Mouse (Mus musculus) midbrain, embryonic 16.5 days (tissue): ENCODE results near the gene Olfr975. TPM values are rescaled to one million over a fixed set of nuclear protein-coding genes. Genes with fewer than 3 reads are reported as not detected.
"Not testable (repeated sequence)": the region's sequence is repeated elsewhere in the genome, so short reads cannot be mapped to it uniquely, and the experiment has no call there.

Source experiments
- ATAC-seq: fragments of 200-750 bp; cut with Nextera tagmentation; 2 replicates; pipeline ENCODE4 v1.8.0; 2017; ENCODE audit warnings: moderate TSS enrichment
- H3K27ac ChIP-seq: fragments of 300-500 bp; sonication (generic); 2 replicates; pipeline ENCODE4 v1.5.1; 2014; ENCODE audit warnings: mild to moderate bottlenecking, low read length, mixed read lengths
- H3K27me3 ChIP-seq: fragments of 300-500 bp; sonication (generic); 2 replicates; pipeline ENCODE4 v1.6.1; 2014; ENCODE audit warnings: low read depth, low read length, mixed read lengths; ENCODE audit not compliant: control insufficient read depth, insufficient read depth
- H3K36me3 ChIP-seq: fragments of 300-500 bp; sonication (generic); 2 replicates; pipeline ENCODE4 v1.6.1; 2014; ENCODE audit warnings: mild to moderate bottlenecking, low read length, moderate library complexity, mixed read lengths; ENCODE audit not compliant: control insufficient read depth, insufficient read depth
- H3K4me1 ChIP-seq: fragments of 300-500 bp; sonication (generic); 2 replicates; pipeline ENCODE4 v1.6.1; 2014; ENCODE audit warnings: mild to moderate bottlenecking, low read length, mixed read lengths; ENCODE audit not compliant: control insufficient read depth, insufficient read depth
- H3K4me2 ChIP-seq: fragments of 300-500 bp; sonication (generic); 2 replicates; pipeline ENCODE4 v1.6.1; 2014; ENCODE audit warnings: mild to moderate bottlenecking, low read length, mixed read lengths
- H3K4me3 ChIP-seq: fragments of 300-500 bp; sonication (generic); 2 replicates; pipeline ENCODE4 v1.5.1; 2014; ENCODE audit warnings: low read depth, mild to moderate bottlenecking, low read length, moderate library complexity, mixed read lengths
- H3K9ac ChIP-seq: fragments of 300-500 bp; sonication (generic); 2 replicates; pipeline ENCODE4 v1.6.1; 2014; ENCODE audit warnings: low read depth, low read length, mixed read lengths
- H3K9me3 ChIP-seq: fragments of 300-500 bp; sonication (generic); replicated peaks from 2 replicates; pipeline ENCODE4 v1.6.1; 2014; ENCODE audit warnings: mild to moderate bottlenecking, low read length, mixed read lengths; ENCODE audit not compliant: control insufficient read depth, poor library complexity, severe bottlenecking
- WGBS: fragments of 180-500 bp; shearing (Covaris S2); extraction: QIAGEN DNeasy Blood & Tissue Kit; methylation state at CpG from one replicate; pipeline ENCODE4 v1.1.7; 2014; 5-methylcytosine and 5-hydroxymethylcytosine counted together
- polyA plus RNA-seq: library from polyadenylated mRNA; unstranded; fragments of >200 nt; fragmentation: Nextera tagmentation; extraction: Ambion mirVana; gene quantifications from 2 replicates; pipeline ENCODE4 v1.2.1, GENCODE M21; 2015

Gene Olfr975
- not detected in 2 replicates for polyA plus RNA-seq

DNA sequence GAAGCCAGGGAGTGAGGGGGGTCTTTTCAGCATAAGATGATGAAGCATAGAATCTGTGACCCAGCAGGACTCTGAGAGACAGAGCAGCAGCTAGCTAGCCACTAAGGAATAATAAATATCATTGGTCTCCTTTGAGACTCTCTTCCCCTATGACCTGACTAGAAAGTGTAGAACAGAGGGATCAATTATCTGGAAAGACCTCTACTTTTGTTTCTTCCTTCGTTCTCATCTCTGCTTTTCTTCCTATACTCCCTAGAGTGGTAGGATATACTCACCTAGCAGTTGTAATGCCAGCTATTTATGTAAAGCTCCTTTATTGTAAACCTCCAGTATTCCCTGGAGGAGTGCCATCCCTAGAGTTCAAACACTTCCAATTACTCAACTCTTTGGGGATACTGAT, at the start of gene Olfr975:
Gene Olfr975 (minus strand): TSS at position 101 of the 400 bp plus-strand sequence.
- no peaks in the 10 kb centered on the region for H3K4me1 ChIP-seq
- H3K27ac ChIP-seq: no peak within 1 kb of the TSS
- 59% methylated on average over 1 of the region's 1 CpGs for whole genome bisulfite sequencing
- H3K9me3 ChIP-seq: no peaks in the 10 kb centered on the region
- H3K4me2 ChIP-seq: no peak within 1 kb of the TSS
- H3K27me3 ChIP-seq: no peaks in the 10 kb centered on the region
- no peak for ATAC-seq
- H3K36me3 ChIP-seq: no peaks in the 10 kb centered on the region
- H3K4me3 ChIP-seq: no peak within 1 kb of the TSS
- no peak within 1 kb of the TSS for H3K9ac ChIP-seq

DNA sequence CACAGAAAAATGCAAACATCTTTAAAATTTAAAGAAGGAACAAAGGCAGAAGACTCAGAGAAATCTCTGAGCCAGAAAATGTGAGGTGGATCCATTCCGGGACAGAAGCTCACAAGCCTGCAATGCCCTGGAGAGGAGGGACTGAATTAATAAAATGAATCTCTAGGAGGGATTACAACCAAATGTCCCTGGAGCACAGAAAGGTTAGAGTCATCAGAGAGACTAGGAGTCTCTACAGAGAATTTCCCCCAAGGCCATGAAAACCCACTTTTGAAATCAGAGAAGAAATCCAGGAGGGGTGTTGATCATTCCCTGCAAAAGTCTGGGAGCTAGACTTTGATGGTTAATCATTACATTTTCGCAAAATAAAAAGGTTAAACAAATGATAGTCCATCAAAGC, 40.0 kb upstream of the Olfr975 start, which contains the start of gene Olfr978:
Gene Olfr978 (plus strand): TSS at position 301 of the 400 bp plus-strand sequence.
- Histone ChIP-seq H3K4me3 (no peak within 1 kb of the TSS), H3K4me1 (no peaks in the 10 kb centered on the region), H3K4me2 (no peak within 1 kb of the TSS), H3K9ac (no peak within 1 kb of the TSS), H3K27me3 (no peaks in the 10 kb centered on the region), H3K36me3 (no peaks in the 10 kb centered on the region), H3K27ac (no peak within 1 kb of the TSS), H3K9me3 (no peaks in the 10 kb centered on the region)
- WGBS: 80% methylated on average over 2 of the region's 2 CpGs
- ATAC-seq: no peak

DNA sequence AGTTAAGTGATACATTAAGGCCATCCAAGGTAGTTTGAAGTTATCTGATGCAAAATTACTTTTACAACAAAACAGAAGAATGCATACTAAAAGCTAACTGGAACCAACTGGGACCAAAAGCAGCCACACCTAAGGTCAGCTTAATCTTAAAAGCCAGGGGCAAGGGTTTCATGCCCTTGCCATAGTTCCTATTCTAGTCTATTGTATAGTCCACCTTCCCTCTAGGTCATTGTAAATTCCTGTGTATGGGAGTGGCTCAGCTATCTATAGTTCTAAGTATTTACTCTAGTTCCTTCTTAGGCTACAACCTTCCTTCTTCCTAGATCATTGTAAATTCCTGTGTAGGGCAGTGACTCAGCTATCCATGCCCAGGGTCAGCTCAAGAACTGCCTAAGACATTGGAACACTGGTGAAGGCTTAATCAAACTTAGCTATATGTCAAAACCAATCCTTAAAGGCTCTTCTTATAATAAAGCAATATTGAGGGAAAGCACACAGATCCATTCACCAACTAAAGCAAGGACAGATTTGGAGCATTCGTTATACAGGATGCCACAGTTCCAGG, 24.8 kb upstream of the Olfr975 start:
- H3K4me1 ChIP-seq, ATAC-seq, H3K27ac ChIP-seq, H3K9ac ChIP-seq, H3K27me3 ChIP-seq, H3K9me3 ChIP-seq, H3K4me3 ChIP-seq, H3K4me2 ChIP-seq, H3K36me3 ChIP-seq: not testable (repeated sequence)
- 95% methylated on average over 1 of the region's 1 CpGs for WGBS

DNA sequence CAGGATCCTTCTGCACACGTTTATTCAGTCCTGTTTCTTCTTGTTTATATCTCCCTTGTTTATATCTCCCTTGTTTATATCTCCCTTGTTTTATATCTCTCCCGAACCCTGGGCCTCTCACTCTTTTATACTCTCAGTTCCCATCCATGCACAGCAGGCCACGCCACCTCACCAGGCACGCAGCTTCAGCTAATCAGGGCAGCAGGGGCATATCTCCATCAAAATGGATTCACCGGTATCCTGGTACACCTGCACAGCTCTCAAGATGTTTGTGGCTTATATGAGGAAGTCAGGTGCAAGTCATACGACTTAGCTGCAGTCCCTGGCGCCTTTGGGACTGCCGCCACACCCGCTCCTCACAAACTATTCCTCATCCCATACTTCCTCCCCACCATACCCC, 9.2 kb upstream of the Olfr975 start, which contains the start of gene Olfr976:
Gene Olfr976 (minus strand): TSS at position 101 of the 400 bp plus-strand sequence.
- not testable (repeated sequence) for H3K4me2 ChIP-seq, H3K27ac ChIP-seq, H3K4me3 ChIP-seq, H3K36me3 ChIP-seq, ATAC-seq, H3K9me3 ChIP-seq, H3K9ac ChIP-seq, H3K27me3 ChIP-seq, H3K4me1 ChIP-seq
- WGBS: 88% methylated on average over 6 of the region's 9 CpGs

DNA sequence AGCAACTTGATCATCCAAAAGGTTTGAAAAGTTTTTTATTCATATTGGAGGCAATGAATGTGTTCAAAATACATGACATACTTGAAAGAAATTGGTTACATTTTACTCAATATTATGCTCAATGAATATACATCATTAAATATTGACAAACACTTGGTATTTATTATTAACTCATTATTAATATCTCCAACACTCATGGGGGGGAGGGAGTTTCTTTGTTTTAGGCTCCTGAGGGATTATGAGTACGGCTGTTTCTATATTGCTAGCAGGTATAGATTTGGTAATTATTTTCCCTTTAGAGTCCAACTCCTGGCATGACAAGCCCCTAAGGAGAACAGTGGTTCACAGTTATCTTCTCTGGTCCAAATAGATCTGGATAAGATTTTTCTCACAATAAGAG, 14.6 kb downstream of the Olfr975 start, which contains the start of gene Olfr974:
Gene Olfr974 (plus strand): TSS at position 301 of the 400 bp plus-strand sequence.
- H3K27me3 ChIP-seq: no peaks in the 10 kb centered on the region
- H3K9me3 ChIP-seq: no peaks in the 10 kb centered on the region
- H3K4me3 ChIP-seq: no peak within 1 kb of the TSS
- no peak within 1 kb of the TSS for H3K27ac ChIP-seq
- no peak within 1 kb of the TSS for H3K4me2 ChIP-seq
- no peak for ATAC-seq
- no peaks in the 10 kb centered on the region for H3K36me3 ChIP-seq
- H3K4me1 ChIP-seq: no peaks in the 10 kb centered on the region
- no peak within 1 kb of the TSS for H3K9ac ChIP-seq
- WGBS: 73% methylated on average over 1 of the region's 1 CpGs

DNA sequence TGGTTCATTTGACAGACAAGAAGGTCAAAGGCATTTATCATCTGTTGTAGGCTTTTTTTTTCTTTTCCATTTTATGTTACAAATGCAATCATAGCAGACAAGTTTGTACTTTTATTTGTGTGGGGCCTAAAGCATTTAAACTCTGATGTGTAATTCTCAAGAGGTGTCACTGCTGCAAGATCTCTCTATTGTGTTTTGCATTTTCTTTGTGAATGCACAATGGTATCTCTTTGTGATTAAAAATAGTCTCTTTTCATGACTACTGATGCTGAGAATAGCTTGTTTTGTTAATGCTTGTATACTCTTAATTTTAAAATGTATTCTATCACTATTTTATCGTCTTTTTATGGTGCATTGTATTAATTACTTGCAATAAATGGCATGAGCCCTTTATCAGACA, 23.0 kb downstream of the Olfr975 start:
- not testable (repeated sequence) for H3K9ac ChIP-seq, H3K4me2 ChIP-seq, H3K4me3 ChIP-seq, H3K27me3 ChIP-seq, H3K27ac ChIP-seq, H3K9me3 ChIP-seq, H3K36me3 ChIP-seq, H3K4me1 ChIP-seq
- ATAC-seq: peak; percentile 44; the same call in 1 of the 2 replicates
- WGBS: 40% methylated on average over 1 of the region's 1 CpGs

DNA sequence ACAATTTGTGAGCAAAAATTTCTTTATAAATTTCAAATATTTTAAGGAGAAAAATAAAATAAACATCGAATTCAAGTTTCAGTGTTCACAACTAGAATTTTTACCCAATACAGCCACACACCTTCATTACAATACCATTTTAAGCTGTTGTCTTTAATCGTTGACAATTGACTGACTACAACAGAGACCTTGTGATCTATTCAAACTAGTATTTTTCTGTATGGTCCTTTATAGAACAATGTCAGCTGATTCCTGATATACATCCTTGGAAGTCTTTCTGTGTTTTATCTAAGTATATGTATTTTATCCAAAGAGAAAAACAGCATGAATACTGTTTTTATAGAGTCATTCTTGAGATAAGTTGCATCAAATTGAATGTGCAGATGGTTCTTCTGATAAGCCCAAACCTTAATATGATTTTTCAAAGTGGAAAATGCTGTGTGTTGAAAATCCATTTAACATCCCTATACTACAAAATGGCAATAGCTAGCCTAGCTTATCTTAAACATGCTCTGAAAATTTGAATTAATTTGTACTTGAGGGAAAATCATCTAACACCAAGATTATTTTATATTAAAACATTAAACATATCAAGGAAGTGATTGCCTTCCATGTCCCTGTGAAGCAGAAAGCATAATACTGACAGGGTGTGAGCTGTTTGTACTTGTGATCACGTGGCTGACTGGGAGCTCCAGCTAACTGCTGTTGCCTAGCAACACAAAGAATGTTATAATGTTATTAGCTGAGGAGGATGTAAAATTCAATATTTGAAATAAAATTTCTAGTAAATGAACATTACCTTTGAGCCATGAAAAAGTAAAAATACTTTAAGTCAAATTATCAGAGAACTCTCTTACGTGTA, 23.6 kb downstream of the Olfr975 start:
- ATAC-seq: peak; percentile 98
- not testable (repeated sequence) for H3K27ac ChIP-seq, H3K4me1 ChIP-seq, H3K9ac ChIP-seq, H3K36me3 ChIP-seq, H3K4me3 ChIP-seq, H3K9me3 ChIP-seq, H3K4me2 ChIP-seq, H3K27me3 ChIP-seq
- WGBS: no CpG with 5 or more reads among the region's 4 CpGs

DNA sequence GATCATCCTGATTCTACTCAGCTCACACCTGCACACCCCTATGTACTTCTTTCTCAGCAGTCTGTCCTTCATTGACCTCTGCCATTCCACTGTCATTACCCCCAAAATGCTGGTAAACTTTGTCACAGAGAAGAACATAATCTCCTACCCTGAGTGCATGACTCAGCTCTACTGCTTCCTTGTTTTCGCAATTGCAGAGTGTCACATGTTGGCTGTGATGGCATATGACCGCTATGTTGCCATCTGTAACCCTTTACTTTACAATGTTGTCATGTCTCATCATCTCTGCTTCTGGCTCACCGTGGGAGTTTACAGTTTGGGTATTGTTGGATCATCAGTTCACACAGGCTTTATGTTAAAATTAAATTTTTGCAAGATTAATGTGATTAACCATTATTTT, 41.9 kb downstream of the Olfr975 start:
- Histone ChIP-seq H3K36me3 (no peaks in the 10 kb centered on the region), H3K27ac (no peak overlapping the region), H3K9me3 (no peaks in the 10 kb centered on the region), H3K4me1 (no peaks in the 10 kb centered on the region), H3K9ac (no peak overlapping the region), H3K4me3 (no peak overlapping the region), H3K27me3 (no peaks in the 10 kb centered on the region), H3K4me2 (no peak overlapping the region)
- no peak for ATAC-seq
- WGBS: 91% methylated on average over 3 of the region's 3 CpGs

DNA sequence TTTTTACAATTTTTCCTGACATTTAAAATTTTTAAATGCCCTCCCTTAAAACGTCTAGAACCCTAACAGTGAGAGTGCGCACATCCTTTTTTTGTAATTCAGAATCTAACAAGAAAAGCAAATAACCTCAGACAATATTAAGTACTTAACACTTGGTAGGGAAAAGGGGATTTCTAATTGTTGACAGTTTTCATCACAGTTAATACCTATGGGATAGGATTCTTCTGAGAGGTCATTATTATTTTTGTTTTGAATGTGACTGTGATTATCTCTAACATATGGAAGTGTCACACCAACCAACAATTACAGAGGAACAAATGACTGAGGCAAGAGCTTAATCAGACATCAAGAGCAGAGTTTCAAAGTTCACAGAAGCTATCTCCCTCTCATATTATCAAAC, 44.8 kb downstream of the Olfr975 start, which contains the start of gene Olfr229:
Gene Olfr229 (plus strand): TSS at position 301 of the 400 bp plus-strand sequence.
- Histone ChIP-seq H3K27me3 (no peaks in the 10 kb centered on the region), H3K4me1 (no peaks in the 10 kb centered on the region), H3K4me2 (no peak within 1 kb of the TSS), H3K9me3 (no peaks in the 10 kb centered on the region), H3K27ac (no peak within 1 kb of the TSS), H3K36me3 (no peaks in the 10 kb centered on the region), H3K9ac (no peak within 1 kb of the TSS), H3K4me3 (no peak within 1 kb of the TSS)
- no peak for ATAC-seq
- WGBS: 75% methylated on average over 2 of the region's 2 CpGs
